Mouse (Mus musculus) embryonic fibroblast, embryonic 13.5 days (primary cell): ENCODE measurements around the gene Gss. TPM values are rescaled to one million over a fixed set of nuclear protein-coding genes. Genes with fewer than 3 reads are reported as not detected.
A peak's percentile ranks its signal among the peaks of the same experiment; 100 is the strongest.

Experiments
- H3K27ac ChIP-seq: 2 replicates; pipeline ENCODE4 v1.5.1; 2012; ENCODE audit warnings: low read length, control low read depth, inconsistent platforms; ENCODE audit not compliant: insufficient read depth
- H3K4me1 ChIP-seq: 2 replicates; pipeline ENCODE4 v1.6.1; 2011; ENCODE audit warnings: low read length; ENCODE audit not compliant: control insufficient read depth, insufficient read depth
- H3K4me3 ChIP-seq: 2 replicates; pipeline ENCODE4 v1.5.1; 2011; ENCODE audit warnings: mild to moderate bottlenecking, control low read depth, low read length; ENCODE audit not compliant: insufficient read depth
- CTCF ChIP-seq: IDR thresholded peaks from 2 replicates; pipeline ENCODE4 v1.5.1; 2011; ENCODE audit warnings: mild to moderate bottlenecking, control low read depth, low read length, moderate library complexity, borderline replicate concordance; ENCODE audit not compliant: insufficient read depth
- POLR2A ChIP-seq: IDR thresholded peaks from 2 replicates; pipeline ENCODE4 v1.6.1; 2011; ENCODE audit warnings: low read depth, mild to moderate bottlenecking, control low read depth, low read length, moderate library complexity
- polyA plus RNA-seq: library from polyadenylated mRNA; stranded (reverse); fragments of >200 nt; gene quantifications from 2 replicates; pipeline ENCODE4 v1.2.4, GENCODE M21; 2011; ENCODE audit warnings: low read depth; ENCODE audit not compliant: missing spikeins, insufficient read length

The Gss gene
- polyA plus RNA-seq, 1 experiment, result 23.4 TPM

DNA sequence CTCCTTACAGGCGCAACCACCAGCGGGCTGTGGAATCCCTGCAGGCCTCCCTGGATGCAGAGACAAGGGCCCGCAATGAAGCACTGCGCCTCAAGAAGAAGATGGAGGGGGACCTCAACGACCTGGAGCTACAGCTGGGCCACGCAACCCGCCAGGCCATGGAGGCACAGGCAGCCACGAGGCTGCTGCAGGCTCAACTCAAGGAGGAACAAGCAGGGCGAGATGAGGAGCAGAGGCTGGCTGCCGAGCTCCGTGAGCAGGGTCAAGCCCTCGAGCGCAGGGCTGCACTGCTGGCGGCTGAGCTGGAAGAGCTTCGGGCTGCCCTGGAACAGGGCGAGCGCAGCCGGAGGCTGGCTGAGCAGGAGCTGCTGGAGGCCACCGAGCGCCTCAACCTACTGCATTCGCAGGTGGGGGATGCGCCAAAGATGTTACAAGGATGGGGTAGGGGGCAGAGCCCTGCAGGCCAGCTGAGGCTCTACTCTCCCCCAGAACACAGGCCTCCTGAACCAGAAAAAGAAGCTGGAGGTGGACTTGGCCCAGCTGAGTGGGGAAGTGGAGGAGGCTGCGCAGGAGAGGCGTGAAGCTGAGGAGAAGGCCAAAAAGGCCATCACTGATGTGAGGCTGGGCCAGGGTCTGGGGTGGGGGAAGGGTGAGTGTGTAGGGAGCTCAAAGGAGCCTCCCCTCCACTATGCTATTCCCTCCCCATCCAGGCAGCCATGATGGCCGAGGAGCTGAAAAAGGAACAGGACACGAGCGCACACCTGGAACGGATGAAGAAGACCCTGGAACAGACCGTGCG lies 39.7 kb upstream of the Gss start:
- TF ChIP-seq CTCF, result no peak
- TF ChIP-seq POLR2A, result no peak

DNA sequence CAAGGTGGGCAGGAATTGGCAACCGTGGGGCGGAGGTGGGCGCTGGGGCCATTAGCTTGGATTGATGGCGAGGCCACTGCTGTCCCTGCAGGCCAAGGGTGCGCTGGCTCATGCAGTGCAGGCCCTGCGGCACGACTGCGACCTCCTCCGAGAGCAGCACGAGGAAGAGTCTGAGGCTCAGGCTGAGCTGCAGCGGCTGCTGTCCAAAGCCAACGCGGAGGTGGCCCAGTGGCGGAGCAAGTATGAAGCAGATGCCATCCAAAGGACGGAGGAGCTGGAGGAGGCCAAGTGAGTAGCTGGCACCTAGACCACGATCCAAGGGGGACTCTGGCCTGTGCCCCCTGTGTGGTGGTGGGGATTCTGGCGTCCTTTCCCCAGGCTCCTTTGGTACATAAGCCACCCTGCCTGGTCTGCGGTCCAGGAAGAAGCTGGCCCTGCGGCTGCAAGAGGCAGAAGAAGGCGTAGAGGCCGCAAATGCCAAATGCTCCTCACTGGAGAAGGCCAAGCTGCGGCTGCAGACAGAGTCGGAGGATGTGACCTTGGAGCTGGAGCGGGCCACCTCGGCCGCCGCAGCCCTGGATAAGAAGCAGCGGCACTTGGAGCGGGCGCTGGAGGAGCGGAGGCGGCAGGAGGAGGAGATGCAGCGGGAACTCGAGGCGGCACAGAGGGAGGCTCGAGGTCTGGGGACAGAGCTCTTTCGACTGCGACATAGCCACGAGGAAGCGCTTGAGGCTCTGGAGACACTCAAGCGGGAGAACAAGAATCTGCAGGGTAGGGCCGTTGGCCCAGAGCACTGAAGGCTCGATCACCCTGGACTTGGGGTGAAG lies 38.2 kb upstream of the Gss start:
- H3K27ac ChIP-seq, result no peak overlapping the region
- no peak for TF ChIP-seq POLR2A
- TF ChIP-seq CTCF, result no peak
- H3K4me1 ChIP-seq, result no peaks in the 10 kb centered on the region
- H3K4me3 ChIP-seq, result no peak overlapping the region

More for the DNA sequence above, 39.7 kb upstream of the Gss start:
- Histone ChIP-seq H3K4me3 (no peak overlapping the region), H3K4me1 (no peaks in the 10 kb centered on the region), H3K27ac (no peak overlapping the region)

DNA sequence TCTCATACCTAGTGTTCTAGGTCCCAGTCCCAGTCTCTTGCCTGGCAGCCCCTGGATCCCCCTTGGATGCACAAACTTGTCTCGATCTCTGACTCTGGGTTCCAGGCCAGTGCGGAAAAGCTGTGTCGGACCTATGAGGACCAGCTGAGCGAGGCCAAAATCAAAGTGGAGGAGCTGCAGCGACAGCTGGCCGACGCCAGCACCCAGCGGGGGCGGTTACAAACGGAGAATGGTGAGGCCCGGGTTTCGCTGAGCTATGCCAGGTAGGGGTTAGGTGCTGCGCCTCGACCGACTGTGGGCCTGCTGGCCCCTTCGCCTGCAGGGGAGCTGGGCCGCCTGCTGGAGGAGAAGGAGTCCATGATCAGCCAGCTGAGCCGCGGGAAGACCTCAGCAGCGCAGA lies 37.5 kb upstream of the Gss start:
- Histone ChIP-seq H3K27ac (no peak overlapping the region), H3K4me3 (no peak overlapping the region), H3K4me1 (no peaks in the 10 kb centered on the region)
- TF ChIP-seq CTCF, result no peak
- TF ChIP-seq POLR2A, result no peak

DNA sequence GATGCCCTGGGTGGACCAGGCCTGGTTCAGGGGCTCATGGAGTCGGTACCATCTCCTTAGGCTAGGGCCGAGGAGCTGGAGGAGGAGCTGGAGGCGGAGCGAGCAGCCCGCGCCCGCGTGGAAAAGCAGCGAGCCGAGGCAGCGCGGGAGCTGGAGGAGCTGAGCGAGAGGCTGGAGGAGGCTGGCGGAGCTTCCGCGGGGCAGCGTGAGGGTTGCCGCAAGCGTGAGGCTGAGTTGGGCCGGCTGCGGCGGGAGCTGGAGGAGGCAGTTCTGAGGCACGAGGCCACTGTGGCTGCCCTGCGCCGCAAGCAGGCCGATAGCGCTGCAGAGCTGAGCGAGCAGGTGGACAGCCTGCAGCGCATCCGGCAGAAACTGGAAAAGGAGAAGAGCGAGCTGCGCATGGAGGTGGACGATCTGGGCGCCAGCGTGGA lies 36.6 kb upstream of the Gss start:
- TF ChIP-seq POLR2A, result no peak
- TF ChIP-seq CTCF, result no peak
- Histone ChIP-seq H3K4me1 (no peaks in the 10 kb centered on the region), H3K4me3 (no peak overlapping the region), H3K27ac (no peak overlapping the region)

DNA sequence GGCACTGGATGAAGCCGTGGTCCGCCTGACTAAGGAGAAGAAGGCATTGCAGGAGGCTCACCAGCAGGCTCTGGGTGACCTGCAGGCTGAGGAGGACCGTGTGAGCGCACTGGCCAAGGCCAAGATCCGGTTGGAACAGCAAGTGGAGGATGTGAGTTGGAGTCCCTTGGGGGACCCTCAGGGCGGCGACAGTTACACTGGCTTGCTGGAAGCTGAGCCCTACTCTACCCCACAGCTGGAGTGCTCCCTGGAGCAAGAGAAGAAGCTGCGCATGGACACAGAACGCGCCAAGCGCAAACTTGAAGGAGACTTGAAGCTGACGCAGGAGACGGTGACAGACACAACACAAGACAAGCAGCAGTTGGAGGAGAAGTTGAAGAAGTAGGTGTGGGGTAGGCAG lies 35.9 kb upstream of the Gss start:
- TF ChIP-seq POLR2A, result no peak
- no peak for TF ChIP-seq CTCF
- no peak overlapping the region for H3K27ac ChIP-seq
- no peak overlapping the region for H3K4me3 ChIP-seq
- H3K4me1 ChIP-seq, result no peaks in the 10 kb centered on the region

DNA sequence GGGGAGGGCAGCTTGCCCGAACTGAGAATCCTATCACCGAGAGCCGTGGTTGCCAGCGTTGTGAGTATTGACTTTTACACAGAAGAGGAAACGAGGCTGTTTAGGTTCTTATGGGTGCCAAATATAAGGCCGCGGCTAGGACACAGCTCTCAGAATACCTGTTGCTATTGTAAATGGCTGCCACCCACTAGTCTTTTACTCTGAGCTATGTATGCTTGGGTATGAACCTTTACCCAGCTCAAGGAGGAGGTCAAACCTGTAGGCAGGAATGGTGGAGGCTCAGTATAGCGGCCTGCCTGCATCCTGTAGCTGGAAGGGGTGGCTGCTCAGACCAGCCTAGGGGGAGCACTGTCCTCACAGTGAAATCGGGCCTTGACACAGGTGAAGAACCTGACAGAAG lies 35.5 kb upstream of the Gss start:
- no peak overlapping the region for H3K4me3 ChIP-seq
- TF ChIP-seq POLR2A (no peak), CTCF (no peak)

DNA sequence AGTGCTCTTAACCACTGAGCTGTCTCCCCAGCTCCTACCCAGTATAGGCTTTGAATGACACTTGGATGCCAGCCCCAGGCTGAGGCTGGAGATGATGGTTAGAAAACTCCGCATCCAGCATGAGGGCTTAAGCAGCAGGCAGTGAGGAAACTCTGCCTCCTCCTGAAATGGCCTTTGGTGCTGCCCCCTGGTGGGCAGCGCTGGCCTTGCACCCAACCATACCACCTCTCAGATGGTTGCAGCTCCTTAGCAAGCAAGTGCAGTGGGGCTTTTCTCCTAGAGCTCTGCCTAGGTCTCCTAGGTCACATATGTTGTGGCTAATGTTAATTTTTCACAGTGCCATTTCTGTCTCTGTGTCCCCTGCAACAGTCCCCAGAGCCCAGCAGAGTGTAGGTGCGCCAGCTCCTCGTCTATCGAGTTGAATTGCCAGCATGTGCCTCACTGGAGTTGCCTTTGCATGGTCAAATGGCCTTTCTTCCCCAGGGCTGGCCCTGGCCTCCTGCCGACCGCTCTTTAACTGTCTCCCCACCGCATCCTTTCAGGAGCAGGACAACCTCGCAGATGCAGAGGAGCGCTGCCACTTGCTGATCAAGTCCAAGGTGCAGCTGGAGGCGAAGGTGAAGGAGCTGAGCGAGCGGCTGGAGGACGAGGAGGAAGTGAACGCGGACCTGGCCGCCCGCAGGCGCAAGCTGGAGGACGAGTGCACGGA lies 34.6 kb upstream of the Gss start:
- Histone ChIP-seq H3K4me1 (no peaks in the 10 kb centered on the region), H3K4me3 (no peak overlapping the region), H3K27ac (no peak overlapping the region)
- TF ChIP-seq CTCF (peak; percentile 91), POLR2A (no peak)

More for the DNA sequence above, 35.5 kb upstream of the Gss start:
- Histone ChIP-seq H3K27ac (no peak overlapping the region), H3K4me1 (no peaks in the 10 kb centered on the region)

DNA sequence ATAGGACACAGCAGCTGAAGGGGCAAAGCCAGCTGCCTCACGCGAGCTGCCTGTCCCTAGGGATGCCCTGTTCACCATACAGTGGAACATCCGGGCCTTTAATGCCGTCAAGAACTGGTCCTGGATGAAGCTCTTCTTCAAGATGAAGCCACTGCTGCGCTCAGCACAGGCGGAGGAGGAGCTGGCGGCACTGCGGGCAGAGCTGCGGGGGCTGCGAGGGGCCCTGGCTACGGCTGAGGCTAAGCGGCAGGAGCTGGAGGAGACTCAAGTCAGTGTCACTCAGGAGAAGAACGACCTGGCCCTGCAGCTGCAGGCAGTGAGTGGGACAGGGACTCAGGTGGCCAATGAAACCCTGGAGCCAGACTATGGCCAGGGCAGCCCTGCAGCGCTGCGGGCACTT lies 33.7 kb upstream of the Gss start:
- Histone ChIP-seq H3K27ac (no peak overlapping the region), H3K4me1 (no peaks in the 10 kb centered on the region), H3K4me3 (no peak overlapping the region)
- TF ChIP-seq CTCF, result no peak
- no peak for TF ChIP-seq POLR2A

DNA sequence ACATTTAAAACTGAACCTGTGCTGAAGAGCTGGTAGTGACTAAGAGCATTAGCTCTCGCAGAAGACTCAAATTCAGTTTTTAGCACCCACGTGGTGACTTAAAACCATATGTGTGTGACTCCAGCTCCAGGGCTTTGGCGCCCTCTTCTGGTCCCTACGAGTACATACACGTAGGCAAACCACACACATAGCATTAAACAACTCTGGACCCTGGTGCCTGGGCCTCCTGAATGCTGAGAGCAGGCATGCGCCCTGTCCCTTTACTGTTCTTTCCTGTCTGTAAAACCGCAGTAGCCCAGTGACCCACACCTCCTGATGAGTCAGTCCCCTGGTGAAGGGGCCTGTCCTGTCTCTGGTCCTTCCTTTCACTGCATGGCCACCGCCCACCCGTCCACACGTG lies 32.1 kb upstream of the Gss start:
- H3K4me1 ChIP-seq, result no peaks in the 10 kb centered on the region
- TF ChIP-seq CTCF (peak; percentile 64; the same call in 1 of the 2 replicates), POLR2A (no peak)
- H3K4me3 ChIP-seq, result no peak overlapping the region
- no peak overlapping the region for H3K27ac ChIP-seq

DNA sequence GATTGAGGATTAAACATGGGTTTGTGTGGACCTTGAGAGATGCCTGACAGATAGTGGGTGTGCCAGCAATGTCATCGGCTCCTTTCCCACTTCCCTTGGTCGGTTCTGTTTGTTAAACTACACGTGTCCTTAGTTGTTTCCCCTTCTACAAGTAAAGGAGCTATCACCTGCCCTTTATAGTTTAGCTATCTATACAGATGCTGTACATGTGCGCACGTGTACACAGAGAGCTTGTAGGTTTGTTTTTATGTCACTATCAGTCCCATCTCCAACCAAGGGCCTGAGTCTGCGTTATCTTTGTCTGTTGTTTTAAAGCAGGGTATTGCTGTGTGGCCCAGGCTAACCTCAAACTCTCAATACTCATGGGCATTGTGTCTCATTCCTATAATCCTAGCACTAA lies 31.4 kb upstream of the Gss start:
- no peak for TF ChIP-seq CTCF
- TF ChIP-seq POLR2A, result no peak
- H3K4me3 ChIP-seq, result no peak overlapping the region
- no peak overlapping the region for H3K27ac ChIP-seq
- H3K4me1 ChIP-seq, result 0 out of 2 replicates have a peak, but pooled peaks cover 3% of the 10 kb centered on the region
